Mouse (Mus musculus) gastrocnemius, adult 8-10 months (tissue): ENCODE data around the gene Oit1. TPM values are rescaled to one million over a fixed set of nuclear protein-coding genes. Genes with fewer than 3 reads are reported as not detected.

Source experiments
- DNase-seq, 2 experiments: peaks; one replicate each; pipeline ENCODE4 v3.0.0; 2022; ENCODE audit warnings: low spot score in 2 of 2
- total RNA-seq, 4 experiments: library from RNA; stranded (reverse); gene quantifications; 2 replicates each; pipeline ENCODE4 v1.2.4; 2022

Gene Oit1
- total RNA-seq, 4 experiments from 2014 or later, result not detected

- DNase-seq, result peak; percentile 26 to 41
Observed at GRCm38 (mm10) chr14:8300281-8300680, 78.3 kb downstream of the Oit1 start.

Other genes with a start within 250 kb of the Oit1 start
- gene Pdhb, start 205.7 kb downstream of the Oit1 start, total RNA-seq, result 100 to 1,000 TPM; 268 to 280 (median 272) TPM
- 10 to 100 TPM in 1 of 4 experiments, 1 to 10 TPM in 3; 7.7 to 10.4 (median 8.2) TPM for gene Kctd6, start 164.6 kb downstream of the Oit1 start, total RNA-seq
- gene Acox2, start 119.4 kb downstream of the Oit1 start, total RNA-seq, result under 1 TPM in 2 of 4 experiments, not detected in 2; 0.56 to 0.99 TPM
- gene Fam107a, start 60.7 kb downstream of the Oit1 start, total RNA-seq, result 1 to 10 TPM; 1.3 to 2.8 (median 2.4) TPM